Comparison of ENCODE assay signal across 14 mouse cellular contexts in genomic region chr3:104856106-104856505, GRCm38 (mm10). TPM values are rescaled to one million over a fixed set of nuclear protein-coding genes. Genes with fewer than 3 reads are reported as not detected.
DNase-seq lines count a peak whose midpoint lies in the region; ATAC-seq and TF ChIP-seq lines count a peak whose summit lies in the region.
"Had no signal": no experiment of that assay in that cellular context is flagged by ENCODE, and none has a peak within 500 bp of the region (broad histone marks: within the 10 kb centered on the region; RNA-seq: fewer than 3 reads in every experiment).

No protein-coding gene starts in this region.

- TF ChIP-seq CTCF in spleen, adult 2 months (IDR thresholded peaks at IDR 0.05; ENCODE audit: extremely low read depth, insufficient read depth, insufficient read length, insufficient replicate concordance), result no peak

- TF ChIP-seq POLR2A in spleen, adult 2 months (IDR thresholded peaks at IDR 0.05; ENCODE audit: low read depth, low read length), result no peak

- peak; percentile 87 for ATAC-seq in CD4-positive, CD25-positive, alpha-beta regulatory T cell, adult 4 months
- peak; percentile 55; the same call in 1 of the 2 replicates for ATAC-seq in erythroid progenitor cell, adult 5-6 weeks (replicated peaks; ENCODE audit: low FRiP score, poor library complexity, severe bottlenecking)
- ATAC-seq in frontal cortex, adult (ENCODE audit: low TSS enrichment), result no peak
- ATAC-seq: forebrain, embryonic 13.5 days; liver, postnatal 0 days had no signal

- 14% methylated on average over 1 of the region's 1 CpGs for WGBS in spleen, adult 2 months

- intact Hi-C loops in left cerebral cortex, postnatal 14 days (cut with DNase I), result no loop called here

- DNase-seq in spleen, adult 2 months (ENCODE audit: low read depth in 1 of 2, low spot score in 2 of 2), result peak; percentile 6 to 26
- DNase-seq in spleen, adult 18-20 months, result no peak
- peak; percentile 44 for DNase-seq in splenic B cell, adult 2 months (ENCODE audit: low read depth, low spot score)
- DNase-seq in left cerebral cortex, postnatal 14 days (ENCODE audit: low spot score in 2 of 2), result no peak
- DNase-seq: heart, adult 18-20 months; kidney, postnatal 10 days; liver, postnatal 0 days; right cerebral cortex, adult 18-20 months had no signal

- peaks cover 4% of the 10 kb centered on the region for H3K36me3 ChIP-seq in spleen, adult 2 months (ENCODE audit: control insufficient read depth, insufficient read depth, low read length)
- H3K36me3 ChIP-seq in splenic B cell, adult 2 months (ENCODE audit: control insufficient read depth, insufficient read depth, low read length, poor library complexity, severe bottlenecking), result peaks cover 2% of the 10 kb centered on the region

- peaks cover 13% of the 10 kb centered on the region for H3K4me1 ChIP-seq in spleen, adult 2 months (ENCODE audit: control insufficient read depth, insufficient read depth, insufficient read length)

- H3K4me3 ChIP-seq in spleen, adult 2 months (ENCODE audit: extremely low read depth, insufficient read depth, insufficient read length), result no peak overlapping the region
- H3K4me3 ChIP-seq: forebrain, embryonic 13.5 days; limb, embryonic 10.5 days; neural tube, embryonic 15.5 days had no signal

- H3K27me3 ChIP-seq in spleen, adult 2 months (ENCODE audit: control insufficient read depth, insufficient read depth, low read length), result no peaks in the 10 kb centered on the region
- H3K27me3 ChIP-seq in splenic B cell, adult 2 months (ENCODE audit: control insufficient read depth, insufficient read depth, low read length, poor library complexity, severe bottlenecking), result no peaks in the 10 kb centered on the region
- H3K27me3 ChIP-seq: forebrain, embryonic 13.5 days; neural tube, embryonic 15.5 days had no signal

- no peak overlapping the region for H3K27ac ChIP-seq in spleen, adult 2 months (ENCODE audit: insufficient read depth, low read length)
- H3K27ac ChIP-seq: forebrain, embryonic 13.5 days; limb, embryonic 10.5 days; neural tube, embryonic 15.5 days had no signal

RNA-seq across cellular contexts. Expression of gene St7l, which starts 7.7 kb away (rescaled TPM):
- 4.5 and 5.3 TPM in 2 replicates for polyA plus RNA-seq in spleen, adult 2 months (2012; rRNA removed)
- polyA plus RNA-seq in CD4-positive, CD25-positive, alpha-beta regulatory T cell, adult 4 months (2017; shearing (Covaris generic)), result 10 to 100 TPM; 29.6 to 38.5 TPM
- 18.9 and 28.1 TPM in 2 replicates for total RNA-seq in erythroid progenitor cell, adult 5-6 weeks (2015; ENCODE audit: low replicate concordance)
- total RNA-seq in erythroid progenitor cell, adult 5-6 weeks (2017; ENCODE audit: low replicate concordance), result 6.4 and 19.6 TPM in 2 replicates
- total RNA-seq in left cerebral cortex, postnatal 14 days (2021), result 10 to 100 TPM; 31.7 to 33.7 TPM

RNA-seq across cellular contexts. Expression of gene Capza1, which starts 8.2 kb away (rescaled TPM):
- polyA plus RNA-seq in spleen, adult 2 months (2012; rRNA removed), result 26.4 and 29.6 TPM in 2 replicates
- 100 to 1,000 TPM; 489 to 553 TPM for polyA plus RNA-seq in CD4-positive, CD25-positive, alpha-beta regulatory T cell, adult 4 months (2017; shearing (Covaris generic))
- total RNA-seq in erythroid progenitor cell, adult 5-6 weeks (2015; ENCODE audit: low replicate concordance), result 125 and 127 TPM in 2 replicates
- total RNA-seq in erythroid progenitor cell, adult 5-6 weeks (2017; ENCODE audit: low replicate concordance), result 73.6 and 89.7 TPM in 2 replicates
- total RNA-seq in left cerebral cortex, postnatal 14 days (2021), result 10 to 100 TPM; 35.8 to 43.4 TPM

RNA-seq across cellular contexts. Expression of gene Mov10, which starts 37.7 kb away (rescaled TPM):
- polyA plus RNA-seq in spleen, adult 2 months (2012; rRNA removed), result 13.5 and 15.1 TPM in 2 replicates
- 10 to 100 TPM; 27.8 to 49.0 TPM for polyA plus RNA-seq in CD4-positive, CD25-positive, alpha-beta regulatory T cell, adult 4 months (2017; shearing (Covaris generic))
- 2.1 and 2.9 TPM in 2 replicates for total RNA-seq in erythroid progenitor cell, adult 5-6 weeks (2015; ENCODE audit: low replicate concordance)
- 0.64 and 3.6 TPM in 2 replicates for total RNA-seq in erythroid progenitor cell, adult 5-6 weeks (2017; ENCODE audit: low replicate concordance)
- total RNA-seq in left cerebral cortex, postnatal 14 days (2021), result 10 to 100 TPM in 1 of 2 experiments, 1 to 10 TPM in 1; 8.9 to 12.1 TPM

Comparison
In these comparisons a context has a peak if more than half of its experiments do, and no peak if none do; other contexts are left out.
1. DNase-seq: peak in spleen, adult 2 months (2 of 2) and splenic B cell, adult 2 months (single experiment); none in spleen, adult 18-20 months (0 of 2) and left cerebral cortex, postnatal 14 days (0 of 2).